Mouse (Mus musculus): ENCODE measurements at regions not wholly inside any gene's neighbourhood (a gene's known extent, or its start where the extent isn't known, plus 50 kb on each side); places are given as distances from the start of the nearest gene placed in this dataset.

GRCm38 (mm10) chr17:68223170-68223569 lies 50.4 kb upstream of the L3mbtl4 start:
- no peak for DNase-seq (ENCODE audit: low spot score)
